Mouse (Mus musculus): ENCODE measurements around the gene F830045P16Rik. TPM values are rescaled to one million over a fixed set of nuclear protein-coding genes. Genes with fewer than 3 reads are reported as not detected.
"Not testable (repeated sequence)": the region's sequence is repeated elsewhere in the genome, so short reads cannot be mapped to it uniquely, and the experiment has no call there.

The F830045P16Rik gene
- polyA plus RNA-seq, 1 experiment, result not detected

DNA sequence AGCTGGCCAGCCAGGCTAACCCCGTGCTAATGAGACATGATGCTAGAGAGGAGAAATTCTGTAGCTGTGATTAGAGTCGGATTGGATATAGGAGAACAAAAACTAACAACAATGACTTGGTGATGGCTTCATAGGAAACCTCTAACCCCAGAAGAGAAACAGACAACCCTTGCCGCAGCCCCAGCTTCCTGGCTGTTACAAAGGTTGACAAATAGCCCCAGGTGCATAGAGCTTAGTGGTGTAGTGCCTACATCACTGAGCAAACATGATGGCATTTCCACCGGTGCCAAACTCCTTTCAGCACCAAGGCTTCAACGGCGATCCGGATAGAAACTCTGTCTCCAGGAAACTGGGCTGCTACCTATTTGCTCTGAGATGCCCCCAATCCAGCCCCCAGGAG, 9.2 kb upstream of the F830045P16Rik start:
- no peak for DNase-seq (ENCODE audit: low spot score)

GRCm38 (mm10) chr2:129544919-129545318, 8.5 kb upstream of the F830045P16Rik start:
- no peak for DNase-seq (ENCODE audit: low spot score)

GRCm38 (mm10) chr2:129544448-129544847, 8.0 kb upstream of the F830045P16Rik start:
- DNase-seq (ENCODE audit: low spot score), result no peak

DNA sequence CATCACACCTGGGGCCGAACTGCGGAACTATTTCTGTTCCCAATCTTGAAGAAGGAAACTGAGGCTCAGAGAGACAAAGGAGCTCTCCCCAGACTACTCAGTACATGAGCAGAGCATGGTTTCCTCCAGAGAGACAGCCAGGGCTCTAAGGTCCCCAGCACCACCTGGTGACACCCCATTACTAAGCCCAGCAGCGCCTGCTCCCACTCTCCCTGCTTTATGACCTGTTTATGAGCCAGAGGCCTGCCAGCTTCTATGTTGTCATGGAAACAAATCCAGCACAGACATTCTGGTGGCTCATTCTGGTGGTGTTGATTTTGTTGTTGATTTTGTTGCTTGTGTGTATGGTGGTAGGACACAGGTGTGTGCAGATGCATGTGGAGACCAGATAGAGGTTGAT, 3.6 kb upstream of the F830045P16Rik start:
- DNase-seq (ENCODE audit: low spot score), result no peak

GRCm38 (mm10) chr2:129539175-129539574, 2.8 kb upstream of the F830045P16Rik start:
- DNase-seq (ENCODE audit: low spot score), result no peak

DNA sequence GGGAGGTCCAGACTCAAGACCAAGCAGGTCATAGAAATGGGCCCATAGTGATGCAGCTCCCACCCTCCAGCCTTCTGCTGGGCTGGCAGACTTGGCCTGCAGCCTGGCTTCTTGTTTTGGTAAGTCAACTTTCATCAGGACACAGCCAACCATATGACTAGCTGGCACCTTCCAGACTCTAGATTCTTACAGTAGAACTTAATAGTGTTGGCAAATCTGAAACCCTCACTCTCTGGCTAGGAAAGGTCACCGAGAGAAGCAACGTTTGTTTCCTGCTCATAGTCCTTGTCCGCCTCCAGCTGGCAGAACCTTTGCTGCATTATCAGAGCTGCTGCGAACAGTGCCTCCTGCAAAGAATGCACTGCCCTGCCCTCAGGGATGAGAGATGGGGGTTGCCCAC, 1.5 kb upstream of the F830045P16Rik start:
- DNase-seq (ENCODE audit: low spot score), result no peak

GRCm38 (mm10) chr2:129537360-129537759, 958 bp upstream of the F830045P16Rik start:
- DNase-seq (ENCODE audit: low spot score), result no peak

DNA sequence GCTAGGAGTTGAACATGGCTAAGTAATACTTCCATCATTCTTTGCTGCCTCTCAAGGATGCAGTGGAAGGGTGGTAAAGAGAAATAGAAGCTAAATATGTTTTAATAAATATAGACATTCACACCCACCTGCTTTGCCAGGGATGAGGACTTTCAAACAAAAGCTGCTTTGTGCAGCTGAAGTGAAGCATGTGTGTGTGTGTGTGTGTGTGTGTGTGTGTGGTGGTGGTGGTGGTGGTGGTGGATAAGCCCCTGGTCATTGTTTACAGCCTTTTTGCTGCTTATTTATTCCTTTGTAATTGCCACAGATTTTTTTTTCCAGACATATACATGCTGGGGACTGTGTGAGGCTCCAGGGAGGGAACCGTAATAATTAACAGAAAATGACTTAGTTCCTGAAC, 524 bp upstream of the F830045P16Rik start:
- DNase-seq (ENCODE audit: low spot score), result no peak

DNA sequence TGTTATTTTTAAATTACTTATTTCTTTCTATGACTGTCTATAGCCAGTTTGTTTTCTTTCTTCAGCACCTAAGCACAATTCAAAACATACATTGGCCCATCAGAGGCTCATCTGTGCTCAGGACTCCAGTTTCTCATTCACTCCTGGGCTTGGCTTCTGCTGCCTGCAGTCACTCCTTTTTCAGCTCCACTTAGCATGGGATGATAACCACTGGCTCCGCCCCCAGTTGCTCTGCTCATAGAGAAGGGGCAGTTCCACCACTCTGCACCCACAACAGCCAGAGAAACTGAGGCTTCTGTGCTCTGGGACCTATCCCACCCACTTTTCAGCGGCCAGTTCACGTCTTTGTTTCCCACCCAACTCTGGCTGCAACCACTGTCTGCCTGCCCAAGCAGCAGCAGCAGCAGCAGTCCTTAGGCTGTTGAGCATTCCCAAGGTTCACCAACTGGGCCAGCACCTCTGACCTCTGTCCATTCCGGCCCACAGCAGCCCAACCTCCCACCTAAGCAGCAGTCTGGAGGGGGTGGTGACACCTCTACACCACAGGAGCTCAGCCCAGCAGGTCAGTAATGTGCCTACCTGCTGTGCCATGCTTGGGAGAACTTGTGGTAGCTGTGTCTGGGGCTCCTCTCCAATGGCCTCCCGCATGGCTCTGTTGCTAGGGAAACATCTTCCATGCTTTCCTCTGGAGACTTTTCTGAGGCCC, 1.4 kb downstream of the F830045P16Rik start:
- DNase-seq (ENCODE audit: low spot score), result no peak

- no peak for DNase-seq (ENCODE audit: low spot score)
Observed at GRCm38 (mm10) chr2:129531890-129532289, 4.5 kb downstream of the F830045P16Rik start.

GRCm38 (mm10) chr2:129531102-129531501, 5.3 kb downstream of the F830045P16Rik start:
- DNase-seq (ENCODE audit: low spot score), result no peak

DNA sequence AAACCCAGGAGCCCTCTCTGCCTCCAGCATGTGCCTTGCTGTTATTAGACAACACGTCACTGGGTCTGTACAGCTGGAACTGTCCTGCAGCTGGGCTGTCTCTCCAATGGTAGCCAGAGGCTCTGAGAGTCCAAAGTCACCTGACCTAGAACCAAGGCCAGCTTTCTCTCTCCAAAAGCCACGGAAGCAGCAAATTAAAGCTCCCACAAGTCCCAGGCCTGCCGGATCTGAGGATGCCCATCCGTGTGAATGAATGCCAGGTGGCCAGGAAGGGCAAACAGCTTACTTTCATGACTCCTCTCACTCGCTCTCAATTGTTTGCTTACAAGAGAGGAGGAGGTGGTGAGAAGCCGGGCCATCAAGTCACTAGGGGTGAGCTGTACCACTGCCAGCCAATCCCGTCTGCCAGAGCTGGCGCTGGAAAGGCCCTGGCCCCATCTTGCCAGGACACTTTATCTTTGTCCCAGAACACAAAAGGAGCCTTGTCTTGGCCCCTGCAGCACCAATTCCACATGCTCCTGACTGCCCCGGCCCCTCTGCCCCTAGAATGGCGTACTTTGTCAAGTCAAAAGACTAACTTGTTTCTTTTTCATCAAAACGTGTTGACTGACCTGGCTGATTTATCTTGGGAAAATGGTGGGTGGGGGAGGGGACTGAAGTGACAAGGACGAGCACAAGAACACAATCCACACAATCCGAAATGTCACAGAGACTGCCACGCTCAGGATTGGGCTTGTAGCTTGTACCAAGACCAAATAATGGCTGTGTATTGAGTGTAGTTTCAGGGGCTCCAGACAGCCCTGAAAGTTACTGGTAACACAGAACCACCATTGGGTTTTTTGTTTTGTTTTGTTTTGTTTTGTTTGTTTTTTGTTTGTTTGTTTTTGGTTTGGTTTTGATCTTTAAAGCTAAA, 6.8 kb downstream of the F830045P16Rik start:
- no peak for DNase-seq (ENCODE audit: low spot score)

GRCm38 (mm10) chr2:129527916-129528315, 8.5 kb downstream of the F830045P16Rik start:
- DNase-seq (ENCODE audit: low spot score), result no peak

DNA sequence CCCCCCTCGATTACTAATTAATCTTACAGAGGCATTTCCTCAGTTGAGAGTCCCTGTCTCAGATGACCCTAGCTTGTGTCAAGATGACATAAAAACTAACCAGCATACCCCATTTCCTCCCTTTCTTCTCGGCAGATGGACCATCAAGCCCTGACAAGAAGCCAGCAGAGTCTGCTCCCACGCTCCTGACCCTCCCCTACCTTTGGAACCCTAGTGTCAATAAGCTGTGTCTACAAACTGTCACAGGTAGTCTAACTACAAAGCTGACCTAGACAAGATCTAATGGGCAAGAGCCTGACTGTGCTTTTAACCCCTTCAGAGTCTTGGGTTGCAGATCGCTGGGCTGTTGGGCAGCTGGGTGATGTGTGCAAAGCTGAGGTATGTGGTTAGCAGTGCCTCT, 10.1 kb downstream of the F830045P16Rik start:
- DNase-seq (ENCODE audit: low spot score), result no peak

GRCm38 (mm10) chr2:129525644-129526043, 10.8 kb downstream of the F830045P16Rik start:
- DNase-seq (ENCODE audit: low spot score), result no peak

GRCm38 (mm10) chr2:129518526-129518925, 17.9 kb downstream of the F830045P16Rik start:
- no peak for DNase-seq (ENCODE audit: low spot score)

- no peak for DNase-seq (ENCODE audit: low spot score)
Observed at GRCm38 (mm10) chr2:129514923-129515920, 21.2 kb downstream of the F830045P16Rik start.

DNA sequence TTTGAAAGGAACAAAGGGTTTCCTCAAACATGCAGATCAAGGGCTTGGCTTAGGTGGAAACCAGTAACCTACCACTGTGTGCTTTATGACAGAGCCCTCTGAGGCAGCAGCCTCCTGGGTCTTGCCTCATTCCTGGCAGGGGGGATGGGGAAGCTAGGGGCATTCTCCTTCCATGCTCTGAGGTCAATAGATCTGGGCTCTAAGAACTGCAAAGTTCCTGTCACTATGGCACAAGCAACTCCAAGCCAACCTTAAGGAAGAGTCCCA, 22.1 kb downstream of the F830045P16Rik start:
- no peak for DNase-seq (ENCODE audit: low spot score)

DNA sequence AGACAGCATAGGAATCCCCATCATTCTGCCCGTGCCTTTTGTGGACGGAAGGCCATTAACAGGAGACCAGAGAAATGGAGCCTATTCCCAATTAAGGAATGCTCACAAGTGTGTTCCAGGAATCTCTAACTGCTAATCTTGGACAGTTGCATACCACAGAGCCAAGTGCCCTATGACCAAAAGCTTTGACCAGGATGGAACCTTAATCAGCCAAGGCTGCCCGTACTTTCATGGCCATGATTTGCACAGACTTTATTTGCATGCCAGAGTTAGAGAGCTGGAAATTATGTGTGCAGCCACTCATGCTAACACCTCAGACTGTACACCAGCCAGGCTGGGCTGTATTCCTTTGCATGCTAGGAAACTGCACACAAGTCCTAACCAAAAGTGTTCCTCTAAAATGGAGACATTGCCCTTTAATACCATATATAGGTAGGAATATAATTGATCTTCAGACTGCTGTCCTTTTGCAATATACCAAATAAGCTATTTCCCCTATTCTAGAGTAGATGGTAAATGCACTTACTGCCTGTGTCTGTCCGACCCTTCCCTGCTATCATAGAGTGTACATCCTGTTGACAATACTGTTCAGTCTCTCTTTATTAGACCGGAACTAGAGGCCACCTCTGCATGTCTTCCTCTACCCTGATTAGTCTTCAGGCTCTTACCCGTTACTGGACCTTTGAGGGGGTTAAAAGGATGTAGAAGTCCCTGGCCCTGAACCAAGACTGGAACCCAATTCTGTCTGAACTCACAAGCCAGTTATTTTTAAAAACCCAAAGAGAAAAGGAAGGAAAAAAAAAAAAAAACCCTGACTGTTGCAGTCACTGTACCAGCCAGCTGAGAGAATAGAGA, 22.6 kb downstream of the F830045P16Rik start:
- no peak for DNase-seq (ENCODE audit: low spot score)

- not testable (repeated sequence) for DNase-seq (ENCODE audit: low spot score)
Observed at GRCm38 (mm10) chr2:129512147-129512546, 24.3 kb downstream of the F830045P16Rik start.

- DNase-seq (ENCODE audit: low spot score), result no peak
Observed at GRCm38 (mm10) chr2:129502641-129503040, 33.8 kb downstream of the F830045P16Rik start.

Data from urinary bladder, adult 2 months (tissue).